Mouse (Mus musculus) mature B cell (primary cell): ENCODE data around the gene Plekha7.

Source experiments
- in situ Hi-C: fragments of 300-500 bp; cut with MboI; formaldehyde crosslinking; loops from 2 replicates; pipeline ENCODE4 v1.14.3; 2019

Gene Plekha7

GRCm38 (mm10) chr7:116222288-116223009 lies 85.7 kb downstream of the Plekha7 start:
- in situ Hi-C loops, result no loop called here

DNA sequence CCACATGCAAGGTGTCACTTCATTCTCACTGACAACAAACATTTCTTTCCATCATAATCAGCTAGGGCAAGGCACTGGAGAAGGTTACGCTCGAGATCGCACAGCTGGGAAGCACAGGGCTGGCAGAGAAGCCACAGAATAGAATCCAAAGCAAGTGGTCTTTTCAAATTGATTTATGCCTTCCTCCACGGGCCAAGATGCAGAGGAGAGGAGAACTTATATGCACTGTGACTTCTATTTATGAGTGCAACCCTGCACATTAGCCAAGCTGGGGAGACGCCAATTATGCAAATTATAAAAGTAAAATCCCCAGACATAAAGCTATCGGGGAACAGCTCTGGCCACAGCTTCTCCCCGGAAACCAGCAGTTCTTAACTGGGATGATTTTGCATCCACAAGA lies 86.3 kb downstream of the Plekha7 start:
- in situ Hi-C loops, result no loop called here

- in situ Hi-C loops, result no loop called here
These were observed 88.0 kb downstream of the Plekha7 start for GRCm38 (mm10) chr7:116220103-116220707.

GRCm38 (mm10) chr7:116217747-116218146 lies 90.4 kb downstream of the Plekha7 start:
- in situ Hi-C loops, result no loop called here

GRCm38 (mm10) chr7:116211904-116212303 lies 96.3 kb downstream of the Plekha7 start:
- in situ Hi-C loops, result no loop called here

DNA sequence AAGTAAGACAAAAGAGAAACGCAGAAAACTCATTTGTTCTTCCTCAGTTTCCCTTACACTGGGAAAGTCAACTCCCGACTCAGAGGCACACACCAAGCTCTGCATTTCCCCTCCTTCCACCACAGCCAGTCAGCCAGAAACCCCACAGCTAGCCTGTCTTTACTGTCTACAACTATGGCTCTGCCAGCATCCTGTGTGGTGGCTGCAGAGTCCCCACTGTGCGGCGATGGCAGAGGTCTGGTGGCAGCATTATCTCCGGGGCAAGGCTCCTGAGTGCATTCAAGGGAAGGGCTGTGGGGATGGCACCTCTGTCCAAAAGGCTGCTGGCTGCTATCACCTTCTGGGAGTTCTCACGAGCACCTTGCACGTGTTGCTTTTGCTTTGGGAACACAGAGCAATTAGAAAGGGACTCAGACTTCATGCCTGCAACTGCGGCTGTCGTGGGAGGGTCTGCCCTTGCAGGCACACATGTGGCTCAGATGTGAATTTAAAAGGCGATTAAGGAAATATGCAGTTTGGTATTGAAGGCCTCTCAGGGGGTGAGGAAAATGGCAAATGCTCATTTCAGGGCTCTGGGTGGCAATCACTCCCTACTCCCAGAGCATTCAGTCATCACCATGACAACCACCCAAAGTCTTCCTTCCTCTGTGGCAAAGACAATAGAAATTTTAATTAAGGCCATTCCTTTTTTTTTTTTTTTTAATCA lies 98.1 kb downstream of the Plekha7 start:
- in situ Hi-C loops, result no loop called here

- in situ Hi-C loops, result no loop called here
These were observed 99.3 kb downstream of the Plekha7 start for GRCm38 (mm10) chr7:116208880-116209279.

GRCm38 (mm10) chr7:116206806-116207571 lies 101.2 kb downstream of the Plekha7 start:
- in situ Hi-C loops, result no loop called here

GRCm38 (mm10) chr7:116205451-116205850 lies 102.7 kb downstream of the Plekha7 start:
- in situ Hi-C loops, result no loop called here

- in situ Hi-C loops, result no loop called here
These were observed 106.0 kb downstream of the Plekha7 start for GRCm38 (mm10) chr7:116202033-116202681.

GRCm38 (mm10) chr7:116200951-116201351 lies 107.2 kb downstream of the Plekha7 start:
- in situ Hi-C loops, result no loop called here

DNA sequence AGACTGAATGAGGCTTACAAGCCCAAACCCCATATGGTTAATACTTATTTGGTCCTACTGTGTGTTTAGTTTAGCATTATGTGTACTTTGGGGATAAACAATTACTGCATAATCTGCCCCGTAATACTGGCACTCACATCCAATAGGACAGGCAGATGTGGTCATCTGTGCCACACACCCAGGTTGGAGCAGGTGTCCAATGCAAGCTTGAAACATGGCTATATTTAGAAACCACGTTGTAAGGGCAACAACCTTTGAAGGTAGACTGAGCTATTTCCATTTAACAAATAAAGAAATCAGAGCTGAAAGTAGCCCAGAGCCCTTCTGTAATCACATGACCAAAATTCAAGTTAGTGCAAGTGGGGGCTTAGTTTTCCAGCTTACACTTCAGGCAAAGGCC lies 107.6 kb downstream of the Plekha7 start:
- in situ Hi-C loops, result no loop called here

- in situ Hi-C loops, result no loop called here
These were observed 109.3 kb downstream of the Plekha7 start for GRCm38 (mm10) chr7:116198902-116199301.

DNA sequence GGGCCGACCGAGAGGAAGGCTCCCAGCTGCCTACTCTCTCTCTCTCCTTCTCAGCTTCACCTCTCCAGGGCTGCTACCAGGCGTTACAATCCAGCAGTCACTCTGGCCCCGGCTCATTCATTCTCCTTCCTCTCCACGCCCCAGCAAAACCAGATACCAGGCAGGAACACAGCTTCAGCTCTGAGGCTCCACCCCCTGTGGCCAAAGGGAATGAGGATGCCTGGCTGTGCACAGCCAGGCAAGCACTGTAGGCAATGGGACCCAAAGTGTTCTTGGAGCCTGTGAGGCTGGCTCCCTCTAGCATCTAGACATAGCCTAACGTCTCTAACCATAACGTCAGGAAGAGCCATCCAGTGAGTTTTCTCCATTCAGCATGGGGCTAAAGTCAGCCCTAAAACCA lies 109.8 kb downstream of the Plekha7 start:
- in situ Hi-C loops, result no loop called here

GRCm38 (mm10) chr7:116196974-116197679 lies 111.0 kb downstream of the Plekha7 start:
- in situ Hi-C loops, result no loop called here

- in situ Hi-C loops, result no loop called here
These were observed 113.2 kb downstream of the Plekha7 start for GRCm38 (mm10) chr7:116194996-116195395.

GRCm38 (mm10) chr7:116192966-116193365 lies 115.2 kb downstream of the Plekha7 start:
- in situ Hi-C loops, result no loop called here

DNA sequence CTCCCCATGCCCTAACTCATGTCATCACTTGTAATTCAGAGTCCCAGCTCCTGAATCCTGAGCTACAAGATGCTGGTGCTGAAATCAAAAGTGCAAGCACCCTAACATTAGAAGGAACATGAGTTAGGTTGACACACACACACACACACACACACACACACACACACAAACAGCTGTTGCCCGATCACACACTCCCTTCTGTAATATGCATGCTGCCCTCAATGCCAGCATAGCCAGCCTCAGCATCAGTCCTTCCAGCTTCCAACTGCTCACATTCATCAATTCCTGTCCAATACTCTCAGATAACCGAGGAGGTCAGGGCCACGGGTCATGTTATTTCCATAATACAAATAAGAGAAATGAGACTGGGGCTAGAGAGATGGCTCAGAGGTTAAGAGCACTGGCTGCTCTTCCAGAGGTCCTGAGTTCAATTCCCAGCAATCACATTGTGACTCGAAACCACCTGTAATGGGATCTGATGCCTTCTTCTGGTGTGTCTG lies 116.0 kb downstream of the Plekha7 start:
- in situ Hi-C loops, result no loop called here

DNA sequence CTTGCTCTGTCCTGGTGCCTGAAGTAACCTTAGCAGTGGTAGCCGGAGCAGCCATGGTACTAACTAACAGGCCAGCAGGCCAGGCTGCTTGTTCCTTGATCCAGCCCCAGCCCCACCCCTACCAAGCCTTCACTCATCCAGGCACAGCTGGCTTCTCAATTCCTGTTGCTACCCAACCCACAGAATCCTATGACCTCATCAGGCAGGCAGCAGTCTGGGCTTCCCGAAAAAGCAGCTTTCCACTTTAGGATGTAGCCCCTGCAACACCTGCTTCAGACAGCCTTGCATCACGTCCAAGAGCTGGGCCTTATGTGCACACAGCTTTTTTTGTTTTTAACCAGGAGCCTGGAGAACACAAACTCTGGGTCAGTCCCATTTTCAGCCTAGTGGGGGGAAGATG lies 117.0 kb downstream of the Plekha7 start:
- in situ Hi-C loops, result no loop called here

- in situ Hi-C loops, result no loop called here
These were observed 118.5 kb downstream of the Plekha7 start for GRCm38 (mm10) chr7:116189708-116190107.

DNA sequence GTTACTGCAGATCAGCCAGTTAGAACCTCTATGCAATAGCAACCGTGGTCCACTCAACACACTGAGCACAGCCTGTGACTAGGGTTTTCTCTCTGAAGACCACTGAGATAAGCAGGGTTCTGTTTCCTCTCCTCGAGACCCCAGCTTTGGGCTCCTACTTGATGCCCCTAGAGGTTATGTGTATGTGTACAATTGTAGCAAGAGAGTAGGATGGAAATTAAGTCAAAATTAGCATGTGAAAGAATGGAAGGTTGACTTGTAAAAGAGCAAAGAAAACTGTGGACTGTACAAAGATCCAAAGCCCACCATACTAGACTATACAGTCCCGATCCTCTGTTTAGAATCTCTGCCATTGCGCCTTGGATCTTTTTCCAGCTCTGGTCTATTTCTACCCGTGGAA lies 119.8 kb downstream of the Plekha7 start:
- in situ Hi-C loops, result no loop called here
